Mouse (Mus musculus): ENCODE measurements around the gene Clp1. TPM values are rescaled to one million over a fixed set of nuclear protein-coding genes. Genes with fewer than 3 reads are reported as not detected.
A peak's percentile ranks its signal among the peaks of the same experiment; 100 is the strongest.

Gene Clp1
- total RNA-seq, 2 experiments from 2014 or later, result 10.7 to 11.7 TPM

DNA sequence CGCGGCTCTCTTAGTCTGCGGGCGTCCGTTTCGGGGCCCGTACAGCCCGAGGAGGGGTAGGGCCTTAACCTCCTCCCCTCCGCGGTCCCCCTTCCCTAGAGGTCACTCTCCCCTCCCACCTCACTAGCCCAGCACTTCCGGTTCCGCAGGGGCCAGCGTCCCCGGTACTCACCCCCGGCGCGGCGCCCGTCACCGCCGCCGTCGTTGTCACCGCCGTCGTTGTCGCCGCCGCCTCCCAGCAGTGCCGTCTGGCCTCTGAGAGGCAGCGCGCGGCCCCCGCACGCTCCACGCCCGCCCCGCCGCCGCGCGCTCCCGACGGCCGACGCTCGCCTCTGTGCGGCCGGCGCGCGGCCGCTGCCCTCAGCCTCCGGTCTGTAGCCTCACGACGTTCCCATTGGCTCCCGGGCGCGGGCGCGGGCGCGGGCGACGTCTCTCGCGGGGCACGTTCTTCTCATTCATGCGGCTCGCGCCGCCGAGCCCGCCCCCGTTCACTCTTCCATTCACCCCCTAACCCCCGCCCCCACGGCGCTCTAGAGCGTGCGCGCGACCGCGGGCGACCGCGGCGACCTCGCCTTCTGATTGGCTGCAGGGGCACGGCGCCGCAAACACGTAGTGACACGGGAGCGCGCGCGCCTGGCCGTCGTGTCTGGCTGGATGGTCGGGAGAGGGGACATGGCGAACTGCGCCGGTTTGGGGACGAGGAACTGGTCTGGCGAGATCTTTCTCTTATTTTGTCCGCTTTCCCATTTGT lies 12.2 kb downstream of the Clp1 start, which contains the start of gene Zdhhc5:
TSS of gene Zdhhc5 (minus strand) at position 370 of the 751 bp plus-strand sequence.
- DNase-seq (ENCODE audit: low spot score in 2 of 2), result peak; percentile 97 to 99

DNA sequence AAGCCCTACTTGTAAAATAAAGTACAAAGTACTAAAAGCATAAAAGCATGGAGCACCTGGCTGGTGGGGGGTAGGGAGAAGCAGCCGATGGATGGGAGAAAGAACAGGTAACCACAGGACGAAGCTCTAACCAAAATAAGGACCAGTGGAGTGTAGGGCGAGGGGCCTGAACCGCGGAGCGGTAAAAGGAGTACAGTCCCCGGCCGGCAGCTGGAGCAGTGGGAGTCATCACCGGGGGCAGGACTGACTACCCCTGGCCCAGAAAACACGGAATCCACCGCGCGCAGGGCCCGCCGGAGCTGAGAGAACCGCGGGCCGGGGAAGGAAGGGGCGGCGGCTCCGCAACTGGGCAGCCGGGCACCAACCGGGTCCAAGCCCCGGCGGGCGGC lies 12.7 kb downstream of the Clp1 start:
- no peak for DNase-seq (ENCODE audit: low spot score in 2 of 2)

DNA sequence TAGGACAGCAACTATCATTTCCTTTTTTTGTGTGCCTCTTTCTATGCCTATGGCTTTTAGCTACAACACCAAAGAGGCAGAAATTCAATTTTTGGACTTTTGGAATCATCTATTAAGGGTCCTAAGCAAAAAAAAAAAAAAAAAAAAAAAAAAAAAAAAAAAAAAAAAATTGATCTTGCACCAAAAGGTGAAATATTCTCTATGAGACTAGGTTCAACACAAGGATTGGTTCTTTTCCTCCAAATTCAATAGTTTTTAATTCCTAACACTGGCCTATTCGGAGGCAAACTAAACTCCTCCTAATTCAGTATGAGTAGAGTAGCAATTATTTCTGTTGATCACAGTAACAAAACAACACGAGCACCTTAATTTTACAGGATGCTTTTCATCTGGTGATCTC lies 15.3 kb downstream of the Clp1 start:
- no peak for DNase-seq (ENCODE audit: low spot score in 2 of 2)

DNA sequence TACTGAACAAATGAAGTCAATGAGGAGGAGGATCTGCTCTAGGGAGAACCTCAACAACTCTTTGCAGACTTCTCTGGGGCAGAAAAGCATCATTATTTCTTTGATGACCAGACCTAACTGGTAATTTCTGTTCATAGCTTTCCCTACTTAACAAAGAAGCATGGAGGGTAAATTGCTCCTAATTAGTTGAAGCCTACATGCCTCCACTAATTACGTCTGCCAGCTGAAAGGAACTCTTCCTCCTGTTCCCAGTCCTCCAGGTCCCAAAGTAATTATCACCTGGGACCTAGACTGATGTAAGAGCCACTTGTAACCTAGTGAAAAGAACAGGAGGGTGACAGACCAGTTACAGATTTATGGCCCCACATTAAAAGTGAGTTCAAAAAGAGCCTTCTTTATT lies 19.6 kb downstream of the Clp1 start:
- DNase-seq (ENCODE audit: low spot score in 2 of 2), result no peak

DNA sequence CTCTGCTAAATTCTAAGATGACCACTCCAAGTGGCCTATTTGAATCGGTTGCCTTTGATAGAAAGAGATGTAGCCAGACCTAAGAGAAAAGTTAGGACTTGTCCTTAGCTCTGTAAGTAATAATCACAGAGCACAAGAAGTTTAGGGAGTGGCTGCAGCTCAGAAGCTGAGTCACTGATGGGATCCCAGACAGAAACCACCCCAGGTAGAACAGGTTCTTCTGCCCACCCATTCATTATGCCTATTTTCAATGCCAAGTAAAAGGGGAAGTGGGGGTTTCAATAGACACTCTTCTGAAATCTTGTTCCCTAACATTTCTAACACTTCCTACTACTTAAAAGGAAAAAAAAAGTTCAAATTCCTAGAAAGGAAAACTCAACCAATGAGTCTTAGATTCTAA lies 21.9 kb downstream of the Clp1 start:
- DNase-seq (ENCODE audit: low spot score in 2 of 2), result no peak

DNA sequence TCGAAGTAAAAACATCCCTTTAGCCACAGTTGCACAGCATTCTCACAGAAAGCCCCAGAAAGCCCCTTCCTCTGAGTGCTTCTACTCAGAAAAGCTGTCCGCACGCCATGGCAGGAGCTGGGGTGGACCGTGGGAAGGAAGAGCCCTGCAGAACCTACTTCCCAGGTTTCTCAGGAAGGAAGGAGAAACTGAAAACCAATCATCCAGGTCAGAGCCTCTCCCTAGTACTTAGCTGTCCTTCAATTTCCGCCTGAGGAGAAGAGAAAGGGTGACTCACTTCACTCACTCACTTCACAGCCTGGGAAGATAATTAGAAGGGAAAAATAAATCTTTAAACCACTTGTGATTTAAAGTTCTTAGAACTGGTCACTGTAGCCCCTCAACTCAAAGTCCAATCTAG lies 22.8 kb downstream of the Clp1 start:
- DNase-seq (ENCODE audit: low spot score in 2 of 2), result no peak

DNA sequence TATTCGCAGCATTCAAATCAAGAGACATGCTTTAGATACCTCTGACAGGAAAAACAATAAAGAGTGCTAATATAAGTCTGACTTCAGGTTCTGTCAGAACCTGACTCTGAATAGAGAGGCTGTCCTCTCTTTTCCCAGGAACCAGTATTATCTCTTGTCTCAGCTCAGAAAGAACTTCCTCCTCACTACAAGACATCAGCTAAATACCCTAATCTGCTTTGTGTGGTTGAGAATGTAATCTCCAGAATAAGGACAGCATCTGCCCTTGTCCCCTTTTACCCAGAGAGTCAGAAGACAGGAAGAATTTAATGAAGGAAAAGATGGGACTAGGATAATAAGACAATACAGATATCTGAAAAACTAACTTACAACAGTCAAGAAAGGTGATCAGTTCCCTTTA lies 23.7 kb downstream of the Clp1 start:
- DNase-seq (ENCODE audit: low spot score in 2 of 2), result no peak

DNA sequence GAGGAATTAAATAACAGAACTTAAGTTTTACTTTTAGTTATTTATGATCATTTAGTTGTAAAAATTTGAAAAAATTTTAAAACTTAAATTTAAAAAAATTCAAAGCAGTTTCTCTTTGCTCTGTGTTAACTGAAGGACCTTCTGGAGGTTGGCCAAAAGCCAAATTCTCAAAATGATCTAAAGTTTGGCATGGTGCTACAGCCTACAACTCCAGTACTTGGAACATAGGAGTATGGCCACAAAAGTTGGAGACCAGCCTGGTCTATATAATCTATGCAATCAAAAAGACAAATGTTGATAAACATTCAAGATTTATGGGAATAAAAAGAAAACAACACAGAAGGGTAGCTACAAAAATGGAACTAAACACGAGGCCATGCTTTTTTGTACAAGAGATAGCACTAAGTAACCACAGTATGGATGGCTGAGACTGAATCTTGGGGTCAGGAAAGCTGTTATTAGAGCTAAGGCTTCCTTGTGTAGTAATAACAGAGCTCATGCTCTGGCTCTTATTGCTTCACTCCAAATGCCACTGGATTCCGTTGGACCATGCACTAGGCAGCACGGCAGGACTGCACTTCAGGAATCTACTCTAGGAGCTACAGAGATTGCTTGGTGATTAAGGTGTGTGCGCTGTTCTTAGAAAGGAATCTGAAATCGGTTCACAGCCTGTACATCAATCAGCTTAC lies 32.0 kb downstream of the Clp1 start:
- DNase-seq (ENCODE audit: low spot score in 2 of 2), result no peak

DNA sequence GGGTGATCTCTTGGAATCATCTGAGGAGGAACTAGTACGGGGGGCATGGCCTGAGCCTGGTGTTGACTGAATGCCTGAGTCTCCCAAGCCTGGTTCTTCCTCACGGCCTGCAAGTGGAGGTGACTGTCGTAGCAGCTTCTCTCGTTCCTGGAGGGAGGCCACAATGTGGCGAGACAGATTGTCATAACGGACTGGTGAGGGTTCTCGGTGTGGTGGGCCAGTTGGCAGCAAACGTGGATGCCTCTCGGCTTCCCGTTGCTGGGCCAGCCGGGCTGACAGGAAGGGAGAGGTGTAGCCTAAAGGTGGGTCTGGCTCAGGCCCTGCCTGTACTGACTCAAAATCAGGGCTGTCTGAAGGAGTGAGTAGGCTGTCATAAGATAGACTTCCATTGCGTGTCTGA lies 37.1 kb downstream of the Clp1 start:
- DNase-seq (ENCODE audit: low spot score in 2 of 2), result no peak

DNA sequence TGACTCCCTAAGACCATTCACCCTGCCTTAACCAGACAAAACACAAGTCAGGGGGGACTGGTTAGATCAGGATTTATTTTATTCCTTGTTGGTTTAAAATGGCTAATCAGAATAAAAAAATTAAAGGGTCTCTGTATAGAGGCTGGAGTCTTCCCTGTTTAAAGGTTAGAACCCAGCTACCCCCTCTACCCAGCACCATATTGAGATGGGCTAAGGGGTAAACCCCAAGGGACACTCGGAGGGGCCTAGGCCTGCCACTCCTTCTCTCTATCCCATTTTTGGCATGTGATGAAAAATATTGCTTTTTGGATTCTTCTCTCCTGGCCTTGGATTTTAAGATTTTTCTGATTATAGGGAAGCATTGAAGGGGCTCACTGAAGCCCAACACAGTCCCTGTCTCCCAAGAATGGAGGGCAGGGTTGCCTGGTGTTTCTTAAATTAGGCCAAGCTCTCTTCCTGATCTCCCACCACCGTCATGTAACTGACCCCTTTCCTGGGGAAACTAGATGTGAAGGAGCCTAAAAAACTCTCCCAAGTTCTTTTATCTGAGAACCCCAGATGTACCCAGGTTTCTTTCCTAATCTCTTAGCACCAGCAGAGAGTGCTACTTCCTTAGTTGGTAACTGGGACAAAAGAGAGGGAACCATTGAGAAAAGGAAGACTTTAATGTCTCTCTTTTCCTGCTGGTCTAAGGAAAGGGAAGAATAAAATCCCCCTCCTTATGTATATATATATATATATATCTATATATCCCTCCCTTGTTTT lies 38.9 kb downstream of the Clp1 start:
- DNase-seq (ENCODE audit: low spot score in 2 of 2), result no peak

DNA sequence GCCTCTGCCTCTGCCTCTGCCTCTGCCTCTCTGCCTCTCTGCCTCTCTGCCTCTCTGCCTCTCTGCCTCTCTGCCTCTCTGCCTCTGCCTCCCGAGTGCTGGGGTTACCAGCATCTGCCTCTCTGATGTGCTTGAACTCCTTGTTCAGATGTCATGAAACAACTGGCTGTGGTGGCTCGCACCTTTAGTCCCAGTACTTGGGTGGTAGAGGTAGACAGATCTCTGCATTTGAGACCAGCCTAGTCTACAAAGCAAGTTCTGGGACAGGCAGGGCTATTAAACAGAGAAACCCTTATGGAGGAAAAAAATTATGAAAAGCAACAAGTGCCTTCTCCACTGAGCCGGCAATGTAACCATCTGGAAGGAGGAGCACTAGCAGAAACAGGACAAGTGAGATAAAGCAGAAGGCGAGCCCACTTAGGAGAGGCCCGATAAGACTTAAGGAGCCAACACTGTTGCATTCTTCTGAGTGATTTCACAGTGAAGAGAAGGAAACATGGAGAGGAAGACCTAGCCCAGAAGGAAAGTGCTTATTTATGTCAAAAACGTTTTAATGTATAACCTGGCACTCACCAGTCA lies 44.5 kb downstream of the Clp1 start:
- DNase-seq (ENCODE audit: low spot score in 2 of 2), result no peak

DNA sequence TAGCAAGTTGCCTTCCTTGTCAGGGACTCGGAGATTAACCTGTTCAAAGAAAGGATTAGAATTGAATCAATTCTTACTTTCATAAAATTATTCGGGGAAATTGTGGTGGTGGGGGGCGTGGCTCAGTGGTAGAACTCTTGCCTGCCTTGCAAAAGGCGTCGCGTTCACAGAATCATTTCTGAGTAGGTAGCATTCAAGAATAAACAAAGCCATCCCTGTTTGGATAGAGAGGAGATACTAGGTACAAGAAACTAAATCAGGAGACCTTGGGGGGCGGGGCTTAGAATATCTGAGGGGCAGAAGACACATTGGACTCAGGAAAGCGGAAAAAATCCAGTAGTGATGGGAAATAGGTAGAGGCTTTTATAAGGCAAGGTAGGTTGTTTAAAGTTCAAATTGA lies 48.1 kb downstream of the Clp1 start, which contains the start of gene Tmx2:
TSS of gene Tmx2 (minus strand) at position 125 of the 400 bp plus-strand sequence.
- DNase-seq (ENCODE audit: low spot score in 2 of 2), result no peak

DNA sequence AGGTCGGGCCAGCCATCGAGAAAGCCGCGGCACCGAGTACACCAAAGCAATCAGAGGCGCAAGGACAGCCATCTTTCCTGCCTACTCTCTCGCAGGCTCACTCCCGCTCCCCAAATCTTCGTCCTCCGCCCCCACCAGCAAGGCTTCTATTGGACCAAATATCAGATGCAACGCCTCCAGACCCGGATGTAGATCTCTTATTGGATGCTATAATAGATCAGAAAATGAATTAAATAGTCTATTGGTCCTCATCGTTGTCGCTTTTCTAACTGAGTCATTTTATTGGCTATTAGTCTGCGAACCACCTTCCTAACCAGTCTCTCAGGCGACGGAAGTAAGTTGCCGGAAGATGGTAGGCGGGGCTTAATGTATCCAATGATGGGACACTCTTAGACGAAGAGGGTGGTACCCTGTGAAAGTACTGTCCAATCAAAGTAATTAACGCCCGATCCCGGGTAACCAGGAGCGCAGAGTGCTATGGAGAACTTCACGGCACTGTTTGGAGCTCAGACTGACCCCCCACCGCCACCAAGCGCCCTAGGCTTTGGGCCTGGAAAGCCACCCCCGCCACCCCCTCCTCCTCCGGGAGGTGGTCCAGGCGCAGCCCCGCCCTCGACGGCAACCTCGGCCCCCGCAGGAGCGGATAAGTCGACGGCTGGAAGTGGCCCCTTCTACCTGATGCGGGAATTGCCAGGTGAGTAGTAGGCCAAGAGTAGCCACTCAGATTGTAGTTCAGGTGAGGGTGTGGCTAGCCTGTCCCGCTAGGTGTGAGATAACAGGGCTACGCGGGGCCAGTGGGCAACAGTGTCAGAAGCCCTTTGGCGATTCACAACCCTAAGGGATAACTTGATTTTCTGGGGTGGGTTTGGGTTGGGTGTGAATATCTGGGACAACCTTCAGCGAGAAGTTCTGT lies 48.9 kb downstream of the Clp1 start, which contains the start of the genes Gm28635 and Med19:
TSS of gene Gm28635 (minus strand) at position 74 of the 913 bp plus-strand sequence.
TSS of gene Med19 (plus strand) at position 435 of the 913 bp plus-strand sequence.
- peak; percentile 93 to 98 for DNase-seq (ENCODE audit: low spot score in 2 of 2)

DNA sequence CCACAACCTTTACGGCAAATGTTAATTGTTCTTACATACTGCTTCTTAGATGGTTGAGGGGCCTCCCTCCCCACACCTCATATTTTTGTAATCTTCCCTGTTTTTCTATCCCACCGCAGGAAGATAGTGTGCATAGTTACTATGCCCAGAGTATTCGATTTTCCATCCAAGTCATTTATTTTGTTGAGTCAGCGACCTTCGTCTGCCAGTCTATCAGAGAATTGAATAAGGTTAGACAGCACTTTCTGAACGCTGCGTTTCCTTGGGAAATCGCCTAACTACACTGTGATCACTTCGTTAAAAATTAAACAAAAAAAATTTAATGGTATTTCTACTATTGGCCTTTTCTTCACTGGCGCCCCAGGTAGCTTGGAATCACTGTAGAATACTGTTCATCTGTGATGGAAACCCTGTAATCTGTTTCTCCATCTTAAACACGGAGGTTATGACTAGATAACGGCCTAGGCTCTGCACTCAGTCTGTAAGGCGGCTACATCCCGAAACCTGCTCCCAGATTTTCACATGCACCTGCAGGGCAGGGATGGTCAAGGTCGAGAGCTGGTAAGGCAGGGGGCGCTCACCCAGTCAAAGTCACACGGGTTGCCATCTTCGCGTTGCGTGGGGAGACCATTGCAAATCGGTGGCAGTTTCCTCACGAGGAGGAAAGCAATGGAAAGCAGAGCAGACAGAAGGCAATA lies 49.7 kb downstream of the Clp1 start:
- DNase-seq (ENCODE audit: low spot score in 2 of 2), result no peak

Small RNA genes lying within 50 kb of the gene (microRNA-seq; reads per million reads assigned to microRNA genes)
- gene Mir130a, result 1,436 to 1,730 reads per million in 2 experiments

Other genes with a start within 250 kb of the Clp1 start
- 10 to 100 TPM; 38.2 to 48.0 TPM for gene Ctnnd1, start 76.6 kb downstream of the Clp1 start, total RNA-seq (2021)
- gene Btbd18, start 68.3 kb downstream of the Clp1 start, total RNA-seq (2021), result not detected
- gene Selenoh, start 56.6 kb downstream of the Clp1 start, total RNA-seq (2021), result 10 to 100 TPM; 22.6 to 25.0 TPM
- gene Gm28635, start 49.3 kb downstream of the Clp1 start, total RNA-seq (2021), result 1 to 10 TPM; 2.4 to 7.2 TPM
- 10 to 100 TPM; 33.9 to 34.4 TPM for gene Med19, start 48.9 kb downstream of the Clp1 start, total RNA-seq (2021)
- 100 to 1,000 TPM; 232 to 252 TPM for gene Tmx2, start 48.2 kb downstream of the Clp1 start, total RNA-seq (2021)
- 10 to 100 TPM; 36.3 to 39.1 TPM for gene Zdhhc5, start 12.2 kb downstream of the Clp1 start, total RNA-seq (2021)
- gene Ypel4, start 6.7 kb upstream of the Clp1 start, total RNA-seq (2021), result 10 to 100 TPM; 81.2 to 84.9 TPM
- 1 to 10 TPM; 1.9 to 2.5 TPM for gene Gm19426, start 16.3 kb upstream of the Clp1 start, total RNA-seq (2021)
- 1 to 10 TPM; 5.9 to 7.5 TPM for gene Serping1, start 48.1 kb upstream of the Clp1 start, total RNA-seq (2021)
- gene Ube2l6, start 71.5 kb upstream of the Clp1 start, total RNA-seq (2021), result 1 to 10 TPM; 4.8 to 5.9 TPM
- gene Smtnl1, start 95.3 kb upstream of the Clp1 start, total RNA-seq (2021), result not detected
- gene Timm10, start 99.6 kb upstream of the Clp1 start, total RNA-seq (2021), result 10 to 100 TPM; 52.0 to 57.7 TPM
- gene Slc43a1, start 111.5 kb upstream of the Clp1 start, total RNA-seq (2021), result under 1 TPM; 0.15 to 0.27 TPM
- 100 to 1,000 TPM; 103 to 104 TPM for gene Rtn4rl2, start 159.4 kb upstream of the Clp1 start, total RNA-seq (2021)
- gene Slc43a3, start 209.2 kb upstream of the Clp1 start, total RNA-seq (2021), result under 1 TPM; 0.30 to 0.58 TPM

All from layer of hippocampus, adult 18-20 months (tissue).